Mouse (Mus musculus): ENCODE results near the gene Il18bp.

- TF ChIP-seq TAL1 (IDR thresholded peaks at IDR 0.05; ENCODE audit: low read length) (no peak), ZKSCAN1 (IDR thresholded peaks at IDR 0.05; ENCODE audit: low read depth, low read length) (no peak), TBP (IDR thresholded peaks at IDR 0.05; ENCODE audit: low read depth, low read length) (no peak), MXI1 (IDR thresholded peaks at IDR 0.05; ENCODE audit: low read depth, low read length) (no peak), POLR2A (IDR thresholded peaks at IDR 0.05; ENCODE audit: control insufficient read depth in 1 of 2, insufficient read depth in 1 of 2, low read depth in 1 of 2, low read length in 2 of 2, poor library complexity in 1 of 2) (no peak), MYB (IDR thresholded peaks at IDR 0.05; ENCODE audit: low read depth, low read length) (no peak), ZC3H11A (IDR thresholded peaks at IDR 0.05; ENCODE audit: low read depth, low read length) (no peak), CHD2 (IDR thresholded peaks at IDR 0.05; ENCODE audit: low read length) (no peak), HCFC1 (IDR thresholded peaks at IDR 0.05; ENCODE audit: low read depth, low read length) (no peak), CTCF (IDR thresholded peaks at IDR 0.05 in 2 of 3, conservative IDR thresholded peaks at IDR 0.05 in 1 of 3; ENCODE audit: control insufficient read depth in 1 of 3, insufficient read depth in 1 of 3, low read depth in 2 of 3, low read length in 3 of 3, poor library complexity in 1 of 3, severe bottlenecking in 1 of 3) (no peak), SIN3A (IDR thresholded peaks at IDR 0.05; ENCODE audit: low read length) (no peak)
Measured at GRCm38 (mm10) chr7:102018034-102018433, 456 bp downstream of the Il18bp start.
